Mouse (Mus musculus) erythroblast, embryonic 14.5 days (primary cell): ENCODE data around the gene Prr29.

Experiments used
- GATA1 ChIP-seq: IDR thresholded peaks from 2 replicates; pipeline ENCODE4 v1.6.1; 2012; ENCODE audit warnings: low read length, inconsistent platforms, mixed read lengths
- TAL1 ChIP-seq: IDR thresholded peaks from 3 replicates; pipeline ENCODE4 v1.6.1; 2012; ENCODE audit warnings: low read length, inconsistent platforms, mixed read lengths

GRCm38 (mm10) chr11:106386409-106386808, 21.1 kb downstream of the Prr29 start:
- TF ChIP-seq GATA1 (no peak), TAL1 (no peak)
